Mouse (Mus musculus): Measurements from ENCODE around the gene Banf2.

Gene Banf2

GRCm38 (mm10) chr2:144032664-144033063 lies at the start of gene Banf2:
TSS of gene Banf2 (plus strand) at chr2:144033059.
- DNase-seq = no peak

DNA sequence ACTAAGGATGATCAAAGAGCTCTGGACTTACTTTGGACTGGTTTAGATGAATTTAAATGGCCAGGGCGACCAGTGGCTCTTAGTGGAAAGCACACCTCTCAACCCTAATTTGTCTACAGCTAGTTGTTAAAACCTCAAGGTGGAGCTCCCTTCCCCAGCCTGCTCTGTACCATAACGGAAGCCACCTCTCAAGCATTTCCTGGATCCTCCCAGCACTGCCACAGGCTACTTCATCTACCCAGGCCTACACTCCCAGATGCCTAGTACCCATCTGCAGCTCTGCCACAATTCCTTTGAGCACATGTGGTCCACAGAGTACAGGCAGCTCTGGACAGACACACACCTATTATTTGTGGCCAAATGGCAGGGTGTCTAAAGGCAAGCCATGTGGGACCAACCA lies 49.4 kb upstream of the Banf2 start:
- DNase-seq = no peak

DNA sequence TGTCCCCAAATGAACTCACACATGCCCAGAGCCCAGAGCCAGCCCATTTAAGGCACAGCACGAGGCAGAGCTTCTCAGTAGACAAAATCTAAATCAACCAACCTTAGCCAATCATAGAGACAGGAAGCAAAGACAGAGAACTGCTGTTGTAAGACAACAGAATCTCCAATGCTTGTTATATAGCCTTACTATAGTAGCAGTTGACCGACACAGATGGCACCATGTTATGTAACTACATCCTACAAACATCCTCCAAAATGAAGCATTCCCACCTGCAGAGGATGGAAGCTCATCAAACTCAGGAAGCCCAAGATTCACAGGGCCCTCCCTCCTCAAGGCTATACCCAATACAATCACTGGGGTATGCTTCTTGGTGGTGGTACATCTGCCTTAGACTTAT lies 45.4 kb upstream of the Banf2 start:
- no peak for DNase-seq

DNA sequence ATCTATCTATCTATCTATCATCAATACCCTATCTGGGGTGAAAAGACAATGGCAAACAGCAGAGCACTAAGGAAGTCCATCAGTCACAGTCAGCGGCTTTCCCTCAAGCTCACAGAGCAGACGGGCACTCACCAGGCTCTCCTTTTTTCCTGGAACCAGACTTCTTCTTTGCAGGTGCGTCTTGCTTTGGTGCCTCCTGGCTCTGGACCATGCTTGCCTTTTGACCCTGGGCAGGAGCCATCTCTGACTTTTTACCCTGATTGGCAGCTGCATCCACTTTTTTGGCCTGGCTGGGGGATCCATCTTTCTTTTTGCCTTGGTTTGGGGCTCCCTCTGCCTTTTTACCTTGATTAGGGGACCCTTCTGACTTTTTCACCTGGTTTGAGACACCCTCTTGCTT lies 44.8 kb upstream of the Banf2 start:
- DNase-seq = peak; percentile 41

- DNase-seq = peak; percentile 83
These were observed 41.9 kb upstream of the Banf2 start for GRCm38 (mm10) chr2:143990997-143991396.

- no peak for DNase-seq
These were observed 40.7 kb upstream of the Banf2 start for GRCm38 (mm10) chr2:143991964-143992672.

GRCm38 (mm10) chr2:143992977-143993376 lies 39.9 kb upstream of the Banf2 start:
- DNase-seq = no peak

- no peak for DNase-seq
These were observed 30.5 kb upstream of the Banf2 start for GRCm38 (mm10) chr2:144002229-144002984.

DNA sequence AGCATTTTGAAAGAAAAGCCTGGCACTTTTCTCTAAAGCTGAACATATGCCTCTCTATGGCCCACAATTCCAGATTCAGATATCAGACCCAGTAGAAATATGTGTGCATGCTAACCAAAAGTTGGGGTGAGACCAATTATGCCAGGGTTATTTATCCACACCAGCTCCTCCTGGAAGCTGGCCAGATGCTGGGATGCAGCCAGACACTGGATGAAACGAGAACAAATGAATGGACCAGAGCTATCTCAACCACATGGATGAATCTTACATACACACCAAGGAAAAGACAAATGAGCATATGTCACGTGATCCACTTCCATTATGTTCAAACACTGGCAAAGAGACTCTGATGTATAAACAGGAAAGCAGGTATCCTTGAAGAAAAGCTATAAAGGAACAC lies 29.3 kb upstream of the Banf2 start:
- DNase-seq = peak; percentile 55

GRCm38 (mm10) chr2:144005166-144005955 lies 27.5 kb upstream of the Banf2 start:
- DNase-seq = no peak

- no peak for DNase-seq
These were observed 26.2 kb upstream of the Banf2 start for GRCm38 (mm10) chr2:144006686-144007085.

GRCm38 (mm10) chr2:144007211-144007610 lies 25.6 kb upstream of the Banf2 start:
- no peak for DNase-seq

DNA sequence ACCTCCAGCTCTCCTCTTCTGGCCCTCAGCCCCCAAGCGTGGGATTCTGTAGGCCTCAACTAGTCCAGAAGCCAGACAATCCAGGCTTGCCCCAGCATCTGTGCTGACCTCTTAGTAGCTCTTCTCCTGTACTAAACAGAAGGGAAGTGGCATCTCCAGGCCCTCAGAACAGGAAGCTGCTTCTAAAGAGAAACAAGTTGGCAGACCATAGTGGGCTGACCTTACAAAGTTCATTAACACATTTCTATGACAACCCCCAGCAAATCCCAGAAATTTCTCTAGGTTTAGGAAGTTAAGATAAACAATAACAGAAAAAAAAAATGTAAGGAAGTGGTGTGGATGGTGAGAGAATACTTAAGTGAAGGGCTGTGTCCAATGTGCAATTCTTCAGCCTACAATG lies 23.8 kb upstream of the Banf2 start:
- DNase-seq = no peak

DNA sequence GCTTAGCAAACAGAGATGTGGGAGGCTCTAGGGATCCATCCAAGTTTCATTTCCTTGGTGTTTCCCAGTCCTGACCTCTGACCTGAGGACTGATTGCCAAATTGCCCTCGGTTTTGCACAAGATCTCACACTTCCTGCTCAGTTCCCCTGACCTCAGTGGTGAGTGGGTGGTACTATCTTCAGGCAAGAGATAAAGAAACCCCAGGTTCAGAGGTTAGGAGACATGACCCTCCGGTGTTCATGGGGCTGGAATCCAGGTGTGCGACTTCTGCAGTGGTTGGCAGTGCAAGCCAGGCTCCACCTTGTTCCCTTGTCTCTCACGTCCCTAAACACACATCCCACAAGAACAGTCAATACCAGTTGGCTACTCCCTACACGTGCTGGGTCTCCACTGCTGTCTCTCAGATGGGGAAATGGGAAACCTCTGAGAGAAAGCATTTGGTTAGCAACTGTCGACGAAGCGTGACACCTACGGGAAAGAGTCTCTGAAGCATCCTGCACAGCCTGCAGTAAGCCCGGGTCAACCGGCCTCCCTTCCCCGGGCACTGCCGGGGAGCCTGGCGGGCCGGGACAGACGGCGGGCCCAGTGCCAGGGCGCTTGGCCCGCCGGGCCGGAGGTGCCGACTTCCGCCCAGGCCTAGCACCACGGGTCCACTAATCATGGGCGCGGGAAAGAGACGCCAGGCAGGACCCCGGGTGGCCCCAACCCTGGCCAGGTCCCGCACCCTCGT lies 23.1 kb upstream of the Banf2 start:
- DNase-seq = peak; percentile 75

DNA sequence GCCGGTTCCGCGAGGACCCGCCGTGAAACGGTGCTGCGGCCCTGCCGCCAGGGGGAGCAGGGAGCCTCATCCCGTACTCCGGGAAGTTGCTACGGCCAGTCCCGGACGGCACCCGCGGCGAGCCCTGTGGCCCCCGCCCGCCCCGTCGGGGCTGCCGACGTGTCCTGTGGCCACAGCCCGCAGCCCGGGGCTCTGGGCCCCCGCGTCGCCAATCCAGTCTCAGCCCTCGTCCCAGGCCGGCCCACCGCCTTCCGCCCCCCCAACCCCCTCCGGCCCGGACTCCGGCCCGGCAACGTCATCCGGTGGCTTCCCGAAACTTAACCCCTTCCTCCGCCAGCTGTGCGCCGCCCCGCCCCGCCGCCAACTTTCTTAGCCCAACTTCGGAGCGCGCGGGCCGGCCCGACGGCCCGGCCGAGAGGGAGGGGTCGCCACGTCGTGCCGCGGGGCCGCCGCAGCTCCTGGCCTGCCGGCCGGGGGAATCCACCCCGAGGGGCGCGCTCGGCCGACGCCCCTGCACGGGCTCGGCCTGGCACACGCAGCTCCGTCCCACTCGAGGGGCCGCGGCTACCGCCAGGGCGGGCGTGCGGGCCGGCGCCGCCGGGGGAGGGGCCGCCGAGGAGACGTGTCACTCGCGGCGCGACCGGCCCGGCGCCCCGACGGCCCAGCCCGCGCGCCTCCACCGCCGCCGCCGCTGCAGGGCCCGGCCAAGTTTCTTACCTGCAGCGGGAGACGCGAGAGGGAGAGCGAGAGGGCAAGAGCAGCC lies 22.4 kb upstream of the Banf2 start:
- peak; percentile 84 for DNase-seq

- peak; percentile 99 for DNase-seq
These were observed 21.7 kb upstream of the Banf2 start, which contains the start of gene Rrbp1 for GRCm38 (mm10) chr2:144011080-144011551. TSS of gene Rrbp1 (minus strand) at chr2:144011263.

DNA sequence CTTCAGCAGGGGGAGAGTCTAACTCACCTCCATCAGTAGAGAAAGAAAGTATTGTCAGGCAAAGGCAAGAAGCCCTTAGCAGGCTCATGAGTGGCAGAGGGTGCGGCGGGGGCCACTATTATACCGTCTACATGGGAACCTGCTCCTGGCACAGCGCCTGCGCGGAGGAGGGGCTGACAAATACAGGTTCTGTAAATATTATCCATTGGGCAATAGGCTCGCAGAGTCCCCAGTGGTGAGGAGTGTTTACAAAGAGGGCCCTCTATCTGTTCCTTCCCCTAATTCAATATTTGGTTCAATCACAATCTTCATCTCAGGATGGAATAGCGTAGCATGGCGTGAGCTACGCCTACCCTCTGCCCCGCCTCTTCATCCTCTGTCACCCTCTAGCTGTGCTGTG lies 18.8 kb upstream of the Banf2 start:
- DNase-seq = no peak

DNA sequence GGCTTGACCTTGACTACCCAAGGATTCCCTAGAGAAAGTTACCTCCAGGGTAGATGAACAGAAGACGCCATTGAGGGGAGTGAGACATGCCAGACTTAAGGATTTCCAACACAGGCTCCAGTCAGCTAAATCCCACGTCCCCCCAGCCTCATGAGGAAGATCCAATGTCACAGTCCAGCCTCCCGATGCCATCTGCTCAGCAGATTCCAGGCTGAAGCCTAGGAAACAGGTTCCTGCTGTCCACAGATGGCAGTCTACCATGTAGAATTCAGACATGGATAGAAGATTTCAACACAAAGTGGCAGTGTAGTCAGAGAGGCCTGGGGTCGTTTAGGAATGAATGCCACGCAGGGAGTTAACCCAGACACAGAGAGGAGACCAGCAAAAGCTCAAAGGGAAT lies 18.4 kb upstream of the Banf2 start:
- DNase-seq = no peak

GRCm38 (mm10) chr2:144015861-144016260 lies 17.0 kb upstream of the Banf2 start:
- DNase-seq = no peak

- DNase-seq = no peak
These were observed 12.9 kb upstream of the Banf2 start for GRCm38 (mm10) chr2:144019971-144020370.

GRCm38 (mm10) chr2:144022441-144022840 lies 10.4 kb upstream of the Banf2 start:
- no peak for DNase-seq

DNA sequence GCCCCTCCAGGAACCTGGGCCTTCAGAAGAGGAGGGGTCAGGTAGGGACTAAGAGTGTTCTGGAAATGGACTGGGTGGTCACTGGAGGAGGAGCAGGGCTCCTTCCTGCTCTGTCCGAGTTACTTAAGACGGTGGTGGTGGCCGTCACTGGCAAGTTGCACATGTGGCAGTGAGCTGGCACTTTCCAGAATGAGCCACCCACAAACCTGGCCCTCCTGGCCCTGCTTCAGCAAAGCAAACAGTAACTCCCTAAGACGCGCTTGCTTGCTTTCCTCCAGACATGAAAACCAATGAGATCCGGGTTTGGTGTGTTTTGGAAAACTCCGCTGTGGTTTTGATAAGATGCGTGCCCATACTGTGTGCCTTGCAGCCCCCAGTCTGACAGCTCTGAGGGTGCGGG lies 7.5 kb upstream of the Banf2 start:
- no peak for DNase-seq
